Mouse (Mus musculus): ENCODE data around the gene Tgif1. TPM values are rescaled to one million over a fixed set of nuclear protein-coding genes. Genes with fewer than 3 reads are reported as not detected.

The Tgif1 gene
- polyA plus RNA-seq (2012; rRNA removed): 38.3 and 71.5 TPM in 2 replicates

DNA sequence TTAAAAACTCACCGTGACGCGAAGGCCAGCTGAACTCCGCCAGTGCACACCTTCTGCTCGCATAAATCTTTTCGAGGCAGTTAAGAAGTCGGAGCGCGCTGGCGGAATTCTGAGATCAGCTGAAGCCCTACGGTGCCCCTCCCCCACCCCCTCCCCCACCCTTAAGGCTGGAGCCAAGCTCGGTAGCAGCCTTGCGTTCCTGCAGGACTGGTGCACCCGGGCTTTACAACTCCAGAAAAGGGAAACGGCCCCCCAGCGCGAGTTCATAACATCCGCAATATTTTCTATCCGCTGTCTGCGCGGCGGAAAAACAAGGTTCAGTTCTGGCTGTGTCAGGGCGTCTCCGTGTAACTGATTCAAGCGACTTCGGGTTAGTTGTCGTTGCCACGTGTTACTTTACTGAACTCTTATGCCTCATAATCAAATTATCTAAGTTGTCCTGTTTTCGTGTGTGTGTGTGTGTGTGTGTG lies at the start of gene Tgif1:
TSS of gene Tgif1 (minus strand) at position 111 of the 470 bp plus-strand sequence.

Other genes with a start within 250 kb of the Tgif1 start
- 6.2 and 11.8 TPM in 2 replicates for gene Myom1, start 149.1 kb upstream of the Tgif1 start, polyA plus RNA-seq (2012; rRNA removed)
- 172 and 243 TPM in 2 replicates for gene Myl12a, start 149.3 kb upstream of the Tgif1 start, polyA plus RNA-seq (2012; rRNA removed)

Data from central nervous system, embryonic 11.5 days (tissue).